8 mouse cellular contexts compared by ENCODE assay signal in the genomic region with DNA sequence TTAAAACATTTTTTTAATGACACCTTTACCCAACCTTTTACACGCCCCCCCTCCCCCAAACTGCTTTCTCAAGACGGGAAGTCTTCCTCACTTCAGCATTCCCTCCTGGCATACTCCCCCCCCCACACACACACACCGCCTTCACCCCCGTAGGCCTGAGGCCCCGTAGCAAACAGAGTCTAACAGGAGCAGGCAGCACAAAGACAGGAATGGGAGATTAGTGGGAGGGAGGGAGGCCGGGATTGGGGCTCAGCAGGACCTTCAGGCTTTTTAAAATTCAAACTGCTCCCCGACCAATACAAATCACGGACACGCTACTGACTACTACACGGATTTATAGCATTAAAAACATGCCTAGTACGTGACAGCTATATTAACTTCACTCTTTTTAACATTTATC. TPM values are rescaled to one million over a fixed set of nuclear protein-coding genes. Genes with fewer than 3 reads are reported as not detected.
DNase-seq lines count a peak whose midpoint lies in the region; ATAC-seq and TF ChIP-seq lines count a peak whose summit lies in the region.

No protein-coding gene starts in this region.

- TF ChIP-seq CTCF in thymus, adult 2 months (IDR thresholded peaks at IDR 0.05; ENCODE audit: borderline replicate concordance, control insufficient read depth, extremely low read depth, insufficient read depth, low read length, poor library complexity): no peak
- TF ChIP-seq CTCF in liver, adult 2 months (IDR thresholded peaks at IDR 0.05; ENCODE audit: low read depth, low read length): no peak
- TF ChIP-seq CTCF in small intestine, adult 2 months (IDR thresholded peaks at IDR 0.05; ENCODE audit: extremely low read depth, insufficient read length, insufficient replicate concordance, low read depth, low read length): no peak

- peak; percentile 14 for DNase-seq in thymus, adult 2 months
- no peak for DNase-seq in thymus, adult 18-20 months
- peak; percentile 77 for DNase-seq in embryonic facial prominence, embryonic 10.5 days (ENCODE audit: low spot score)
- no peak for DNase-seq in liver, adult 2 months (ENCODE audit: extremely low read depth, low read depth, low spot score)
- no peak for DNase-seq in left cerebral cortex, adult 11 months (ENCODE audit: low spot score)
- DNase-seq in cerebellum, adult 9-11 months: no peak

- peak overlapping the region; percentile 98 for H3K9ac ChIP-seq in hindbrain, embryonic 13.5 days
- H3K9ac ChIP-seq in liver, adult 2 months (ENCODE audit: low read depth, low read length): peak overlapping the region; percentile 51

- no peaks in the 10 kb centered on the region for H3K9me3 ChIP-seq in embryonic facial prominence, embryonic 10.5 days
- no peaks in the 10 kb centered on the region for H3K9me3 ChIP-seq in hindbrain, embryonic 13.5 days

- no peak for TF ChIP-seq POLR2A in thymus, adult 2 months (IDR thresholded peaks at IDR 0.05; ENCODE audit: control insufficient read depth, extremely low read depth, insufficient read depth, low read length, poor library complexity)
- no peak for TF ChIP-seq POLR2A in liver, adult 2 months (IDR thresholded peaks at IDR 0.05; ENCODE audit: extremely low read depth, insufficient read depth, low read length)
- TF ChIP-seq POLR2A in small intestine, adult 2 months (IDR thresholded peaks at IDR 0.05; ENCODE audit: low read depth, low read length): no peak

- H3K36me3 ChIP-seq in thymus, adult 2 months (ENCODE audit: control insufficient read depth, insufficient read depth, low read length): no peaks in the 10 kb centered on the region
- H3K36me3 ChIP-seq in embryonic facial prominence, embryonic 10.5 days (replicated peaks): no peaks in the 10 kb centered on the region
- H3K36me3 ChIP-seq in hindbrain, embryonic 13.5 days: no peaks in the 10 kb centered on the region
- H3K36me3 ChIP-seq in liver, adult 2 months (ENCODE audit: control insufficient read depth, insufficient read depth, low read length): no peaks in the 10 kb centered on the region
- H3K36me3 ChIP-seq in small intestine, adult 2 months (ENCODE audit: control insufficient read depth, insufficient read depth, low read length): no peaks in the 10 kb centered on the region

- WGBS in thymus, adult 2 months: 11% methylated on average over 11 of the region's 11 CpGs
- WGBS in embryonic facial prominence, embryonic 10.5 days: 1% methylated on average over 11 of the region's 11 CpGs
- WGBS in hindbrain, embryonic 13.5 days: under 1% methylated on average over 11 of the region's 11 CpGs
- WGBS in liver, adult 2 months: 2% methylated on average over 11 of the region's 11 CpGs
- WGBS in small intestine, adult 2 months: 2% methylated on average over 11 of the region's 11 CpGs

- H3K79me2 ChIP-seq in liver, adult 2 months (ENCODE audit: control insufficient read depth, insufficient read depth, low read length): peaks cover 12% of the 10 kb centered on the region; the same call in 1 of the 2 replicates

- ATAC-seq in hindbrain, embryonic 13.5 days (ENCODE audit: low FRiP score): no peak

- peak overlapping the region; percentile 57; the same call in 1 of the 2 replicates for H3K27ac ChIP-seq in thymus, adult 2 months (ENCODE audit: control insufficient read depth, insufficient read depth, low read length)
- H3K27ac ChIP-seq in embryonic facial prominence, embryonic 10.5 days (replicated peaks): peak overlapping the region; percentile 99
- 0 out of 2 replicates have a peak overlapping the region, but pooled peaks have one; percentile 24 for H3K27ac ChIP-seq in hindbrain, embryonic 13.5 days
- H3K27ac ChIP-seq in liver, adult 2 months (replicated peaks; ENCODE audit: insufficient read depth, low read depth, low read length): no peak overlapping the region
- H3K27ac ChIP-seq in small intestine, adult 2 months (ENCODE audit: insufficient read depth, low read depth, low read length): 0 out of 2 replicates have a peak overlapping the region, but pooled peaks have one; percentile 25

- H3K4me1 ChIP-seq in thymus, adult 2 months (replicated peaks; ENCODE audit: control insufficient read depth, insufficient read depth, low read length): peaks cover 5% of the 10 kb centered on the region
- peaks cover 20% of the 10 kb centered on the region for H3K4me1 ChIP-seq in embryonic facial prominence, embryonic 10.5 days
- peaks cover 26% of the 10 kb centered on the region for H3K4me1 ChIP-seq in hindbrain, embryonic 13.5 days (replicated peaks)
- H3K4me1 ChIP-seq in liver, adult 2 months (ENCODE audit: control insufficient read depth, insufficient read depth, low read length): peaks cover 8% of the 10 kb centered on the region; the same call in 1 of the 2 replicates
- H3K4me1 ChIP-seq in small intestine, adult 2 months (ENCODE audit: control insufficient read depth, insufficient read depth, insufficient read length, low read length): no peaks in the 10 kb centered on the region

- peak overlapping the region; percentile 84 for H3K4me2 ChIP-seq in hindbrain, embryonic 13.5 days

- H3K4me3 ChIP-seq in thymus, adult 2 months (ENCODE audit: control insufficient read depth, insufficient read depth, low read length): peak overlapping the region; percentile 61
- peak overlapping the region; percentile 98 for H3K4me3 ChIP-seq in embryonic facial prominence, embryonic 10.5 days
- peak overlapping the region; percentile 94 for H3K4me3 ChIP-seq in hindbrain, embryonic 13.5 days
- peak overlapping the region; percentile 65 for H3K4me3 ChIP-seq in liver, adult 2 months (ENCODE audit: insufficient read depth, low read depth, low read length)
- H3K4me3 ChIP-seq in small intestine, adult 2 months (ENCODE audit: low read depth, low read length): peak overlapping the region; percentile 55

- H3K27me3 ChIP-seq in thymus, adult 2 months (ENCODE audit: control insufficient read depth, insufficient read depth, low read length): no peaks in the 10 kb centered on the region
- no peaks in the 10 kb centered on the region for H3K27me3 ChIP-seq in embryonic facial prominence, embryonic 10.5 days (replicated peaks; ENCODE audit: low read depth, poor library complexity, severe bottlenecking)
- no peaks in the 10 kb centered on the region for H3K27me3 ChIP-seq in hindbrain, embryonic 13.5 days
- no peaks in the 10 kb centered on the region for H3K27me3 ChIP-seq in liver, adult 2 months (ENCODE audit: control insufficient read depth, insufficient read depth, low read length)
- no peaks in the 10 kb centered on the region for H3K27me3 ChIP-seq in small intestine, adult 2 months (ENCODE audit: control insufficient read depth, insufficient read depth, low read length)

RNA-seq across cellular contexts. Expression of gene Nipbl, which starts 2.1 kb away (rescaled TPM):
- polyA plus RNA-seq in thymus, adult 2 months (2012; rRNA removed): 19.5 and 21.3 TPM in 2 replicates
- polyA plus RNA-seq in embryonic facial prominence, embryonic 10.5 days (2016; fragmentation: Nextera tagmentation; extraction: Ambion mirVana): 18.0 and 18.5 TPM in 2 replicates
- 17.4 and 17.9 TPM in 2 replicates for polyA plus RNA-seq in hindbrain, embryonic 13.5 days (2015; fragmentation: Nextera tagmentation; extraction: Ambion mirVana)
- 16.7 and 17.5 TPM in 2 replicates for total RNA-seq in liver, adult 2 months (2014; rRNA removed)
- polyA plus RNA-seq in liver, adult 2 months (2012; rRNA removed): 1.8 and 1.9 TPM in 2 replicates
- 1.3 and 2.9 TPM in 2 replicates for polyA plus RNA-seq in small intestine, adult 2 months (2012; rRNA removed)

Comparison
In these comparisons a context has a peak if more than half of its experiments do, and no peak if none do; other contexts are left out.
1. DNase-seq: peak in thymus, adult 2 months (single experiment) and embryonic facial prominence, embryonic 10.5 days (single experiment); none in thymus, adult 18-20 months (0 of 2), liver, adult 2 months (single experiment), left cerebral cortex, adult 11 months (single experiment) and cerebellum, adult 9-11 months (single experiment).
2. Peak in every context shown above with its lines, with median percentiles within 50 percentile points of each other: H3K4me3 ChIP-seq.